Mouse (Mus musculus) v-Abl transformed pro-B cells (cell line): ENCODE measurements around the gene Ankrd50.

Experiments
- in situ Hi-C, 2 experiments: fragments of 400-800 bp; cut with MboI; formaldehyde crosslinking; loops; one replicate each; pipeline ENCODE4 v1.15.1; 2025; ENCODE audit not compliant: unreplicated experiment in 2 of 2

The Ankrd50 gene

GRCm38 (mm10) chr3:38471516-38471915, 13.1 kb downstream of the Ankrd50 start:
- in situ Hi-C loops, result no loop called here

- in situ Hi-C loops, result no loop called here
Observed at GRCm38 (mm10) chr3:38468131-38468530, 16.5 kb downstream of the Ankrd50 start.

DNA sequence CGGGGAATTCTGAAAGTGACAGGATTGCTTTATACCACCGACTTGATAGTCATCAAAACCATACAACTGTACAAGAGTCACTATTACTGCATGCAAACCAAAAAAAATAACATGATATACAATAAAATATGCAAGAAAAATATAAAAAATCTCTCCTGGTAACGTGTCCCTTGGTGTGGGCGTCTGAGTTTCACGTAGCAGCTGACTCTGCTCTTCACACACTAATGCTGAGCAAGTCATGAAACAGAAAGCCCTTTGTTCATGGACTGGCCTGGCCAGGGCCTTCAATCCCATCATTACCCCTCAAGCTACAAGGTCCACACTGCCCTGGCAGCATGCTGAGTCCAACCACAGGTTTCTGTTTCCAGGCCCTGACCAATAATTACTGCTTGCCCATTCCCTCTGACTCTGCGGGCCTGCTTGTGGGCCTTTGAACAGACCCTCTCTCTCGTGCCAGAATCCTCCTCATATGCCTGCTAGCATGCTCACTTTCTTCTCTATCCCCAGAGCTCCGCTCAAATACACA, 17.7 kb downstream of the Ankrd50 start:
- in situ Hi-C loops, result no loop called here

GRCm38 (mm10) chr3:38466139-38466538, 18.5 kb downstream of the Ankrd50 start:
- in situ Hi-C loops, result no loop called here

GRCm38 (mm10) chr3:38463149-38463548, 21.5 kb downstream of the Ankrd50 start:
- in situ Hi-C loops, result no loop called here

- in situ Hi-C loops, result no loop called here
Observed at GRCm38 (mm10) chr3:38461742-38462141, 22.9 kb downstream of the Ankrd50 start.

- in situ Hi-C loops, result no loop called here
Observed at GRCm38 (mm10) chr3:38460250-38460624, 24.4 kb downstream of the Ankrd50 start.

DNA sequence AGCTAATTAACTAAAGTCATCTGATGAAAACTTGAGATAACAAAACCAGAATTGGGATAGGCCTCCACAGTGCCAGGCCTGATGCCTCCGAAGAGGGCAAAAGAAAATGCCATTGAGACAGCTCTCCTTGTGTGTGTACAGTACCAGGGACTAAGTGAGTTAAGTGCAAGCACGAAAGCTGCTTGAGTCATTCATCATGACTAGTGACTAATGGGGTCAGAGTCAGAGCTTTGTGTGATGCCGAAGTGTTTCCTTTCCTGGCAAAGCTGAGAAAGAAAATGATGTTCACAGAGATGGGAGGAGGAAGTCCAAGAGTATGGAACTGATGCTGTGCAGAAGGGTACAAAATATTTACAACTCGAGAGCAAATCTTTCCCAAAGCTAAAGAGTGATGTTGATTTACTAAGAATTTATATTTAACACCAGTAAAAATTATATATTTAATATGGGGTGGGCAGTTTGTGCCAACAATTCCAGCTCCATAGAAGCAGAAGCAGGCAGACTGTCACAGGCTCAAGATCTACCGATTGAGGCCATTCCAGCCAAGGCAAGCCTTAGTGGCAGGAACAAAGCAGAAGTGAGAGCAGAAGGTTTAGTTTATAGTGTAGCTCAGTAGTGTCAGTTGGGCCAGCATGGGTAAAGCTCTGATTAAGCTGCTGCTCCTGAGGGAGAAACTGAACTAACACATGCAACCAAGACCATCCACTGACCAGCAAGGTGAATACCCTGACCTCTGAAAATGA, 25.0 kb downstream of the Ankrd50 start:
- in situ Hi-C loops, result no loop called here

DNA sequence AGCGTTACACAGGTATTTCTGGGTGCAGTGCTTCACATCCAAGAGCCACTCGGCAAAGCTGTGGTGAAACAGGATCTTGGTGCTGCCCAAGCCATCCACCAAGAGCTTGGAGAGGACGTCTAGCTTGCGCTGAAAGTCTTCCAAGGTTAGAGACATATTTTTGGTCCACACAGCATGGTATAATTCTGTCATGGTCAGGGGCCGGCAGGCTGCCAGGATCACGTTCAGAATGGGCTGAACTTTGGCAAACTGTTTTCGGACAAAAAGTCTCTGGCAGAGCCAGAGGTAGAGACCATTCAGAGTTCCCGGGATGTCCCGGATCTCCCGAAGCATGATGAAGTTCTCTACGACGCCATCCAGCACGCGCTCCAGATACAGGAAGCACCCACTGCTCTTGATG, 27.6 kb downstream of the Ankrd50 start:
- in situ Hi-C loops, result no loop called here

DNA sequence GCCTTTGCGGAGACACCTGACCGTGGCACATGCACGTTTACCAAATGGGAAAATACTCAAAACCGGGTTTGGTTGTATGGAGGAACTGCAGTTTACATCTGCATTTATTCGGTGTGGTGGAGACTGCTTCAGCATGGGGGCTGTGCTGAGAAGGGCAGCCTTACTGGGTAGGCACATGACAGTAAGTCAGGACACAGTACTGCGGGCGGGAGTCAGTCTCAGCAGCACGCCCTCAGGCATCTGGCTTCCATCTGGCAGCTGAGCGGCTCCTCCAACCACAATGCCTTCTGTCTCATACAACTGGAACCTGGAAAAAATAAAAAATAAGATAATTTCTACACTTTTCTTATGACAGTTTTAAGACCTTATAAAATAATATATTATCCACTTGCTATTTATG, 32.4 kb downstream of the Ankrd50 start:
- in situ Hi-C loops, result no loop called here

DNA sequence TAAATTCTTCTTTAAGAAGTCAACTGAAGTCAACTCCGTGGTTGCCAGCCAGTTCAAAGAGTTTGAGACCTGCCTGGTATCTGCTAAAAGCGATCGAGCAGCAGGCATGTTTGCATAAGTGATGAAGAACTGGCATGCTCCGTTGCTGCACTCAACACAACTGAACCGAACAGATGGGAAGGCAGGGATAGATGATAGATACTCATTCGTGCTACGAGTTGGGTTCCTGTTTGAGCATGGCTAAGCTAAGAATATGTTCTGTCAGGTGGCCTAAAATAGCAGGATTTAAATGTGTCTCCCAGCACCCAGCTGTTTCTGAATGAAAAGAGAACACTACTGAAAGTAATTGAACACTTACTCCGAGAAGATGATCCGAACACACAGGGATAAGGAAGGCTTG, 38.1 kb downstream of the Ankrd50 start:
- in situ Hi-C loops, result no loop called here

GRCm38 (mm10) chr3:38443875-38444274, 40.8 kb downstream of the Ankrd50 start:
- in situ Hi-C loops, result no loop called here

DNA sequence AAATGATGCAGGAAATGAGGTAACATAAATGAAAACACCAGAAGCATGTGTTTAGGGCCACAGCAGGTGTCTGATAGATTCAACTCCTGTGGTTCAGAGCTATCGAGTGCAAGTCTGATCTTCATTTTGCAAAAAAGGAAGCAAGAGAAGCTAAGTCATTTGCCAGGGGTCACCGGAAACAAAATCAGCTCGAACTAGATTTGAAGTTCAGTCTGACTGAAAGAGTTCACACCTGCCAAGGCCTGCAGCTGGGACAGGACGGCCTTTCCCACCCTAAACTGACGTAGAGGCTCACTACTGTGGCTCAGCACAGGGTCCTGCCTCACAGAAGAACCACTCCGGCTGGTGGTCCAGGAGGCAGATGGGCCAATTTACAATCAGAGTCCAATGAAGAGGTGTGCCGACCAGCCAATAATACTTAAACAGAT, 44.1 kb downstream of the Ankrd50 start:
- in situ Hi-C loops, result no loop called here

DNA sequence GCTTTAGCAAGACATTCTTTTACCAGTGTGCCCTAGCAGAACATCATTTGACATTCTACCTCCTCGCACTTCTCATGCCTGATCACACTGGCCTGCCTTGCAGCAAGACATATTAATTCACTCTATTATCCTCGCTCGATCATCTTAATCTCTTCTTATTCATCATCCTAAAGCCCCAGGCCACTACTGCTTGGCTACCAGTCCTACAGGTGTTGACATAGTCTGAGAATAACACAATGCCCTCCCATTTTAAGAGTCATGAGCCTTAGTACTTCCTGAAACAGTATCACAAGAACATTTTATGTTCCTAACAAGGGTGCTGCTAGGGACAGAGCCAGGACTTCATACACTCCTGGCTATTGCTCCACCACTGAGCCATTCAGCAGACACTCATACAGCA, 48.0 kb downstream of the Ankrd50 start:
- in situ Hi-C loops, result no loop called here

DNA sequence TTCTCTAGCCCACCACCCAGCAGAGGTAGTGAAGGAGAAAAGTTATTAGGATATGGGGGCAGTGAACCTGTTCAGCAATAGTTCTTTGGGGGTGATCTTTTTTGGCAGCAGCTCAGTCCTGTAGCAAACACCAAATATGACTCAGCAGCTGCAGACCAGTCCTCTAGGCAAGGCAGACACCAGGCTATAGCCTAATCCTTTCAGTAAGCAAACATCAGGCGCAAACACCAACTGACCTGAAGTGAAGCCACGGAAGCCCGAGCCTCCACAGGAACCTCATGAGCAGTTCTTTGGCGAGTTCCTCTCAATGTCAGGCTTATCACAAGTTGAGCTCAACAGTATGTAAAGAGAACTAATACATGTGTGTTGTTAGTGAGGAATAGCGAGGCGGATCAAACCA, 48.8 kb downstream of the Ankrd50 start:
- in situ Hi-C loops, result no loop called here

GRCm38 (mm10) chr3:38434486-38434885, 50.2 kb downstream of the Ankrd50 start:
- in situ Hi-C loops, result no loop called here

DNA sequence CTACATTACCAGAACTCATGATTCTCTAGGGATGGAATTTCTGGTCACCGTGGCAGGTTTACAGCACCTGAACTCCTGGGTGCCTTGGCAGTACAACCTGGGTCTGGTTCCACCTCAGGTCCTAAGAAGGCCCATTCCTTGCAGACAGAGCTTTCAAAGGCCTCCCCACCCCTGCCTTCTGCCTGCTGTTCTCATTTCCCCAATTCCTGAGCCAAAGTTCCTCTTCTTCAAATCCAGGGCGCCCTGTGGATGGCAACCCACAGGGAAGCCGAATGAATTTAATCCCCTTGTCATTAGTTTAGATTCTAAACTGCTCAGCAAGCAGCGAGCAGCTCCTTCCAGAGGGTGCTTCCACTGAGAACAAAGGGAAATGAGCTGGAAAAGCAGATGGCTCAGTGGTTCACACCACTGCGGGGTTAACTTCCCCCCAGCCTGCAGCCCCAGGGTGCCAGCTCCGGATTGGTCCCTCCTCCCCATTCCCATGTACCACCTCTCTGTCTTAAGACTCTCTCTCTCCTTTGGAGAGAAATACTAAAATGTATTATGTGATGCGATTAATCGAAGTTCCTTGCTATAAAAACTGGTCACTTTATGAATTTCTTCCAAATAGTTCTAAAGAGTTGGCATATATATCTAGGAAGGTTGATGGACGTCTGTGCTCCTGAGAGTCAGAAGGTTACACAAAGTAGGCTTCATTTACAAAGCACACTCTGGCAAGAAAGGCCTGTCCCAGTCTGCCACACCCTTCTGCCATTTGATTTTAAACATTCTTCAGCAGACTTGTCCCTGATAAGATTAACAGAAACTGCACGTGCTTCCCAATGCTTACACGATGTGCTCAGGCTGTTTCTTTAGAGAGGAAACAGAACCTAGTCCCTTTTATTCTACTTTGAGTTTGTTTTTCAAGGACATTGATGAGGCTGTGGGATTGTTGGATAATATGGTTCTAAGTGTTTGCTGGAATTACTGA, 50.9 kb downstream of the Ankrd50 start:
- in situ Hi-C loops, result no loop called here

- in situ Hi-C loops, result no loop called here
Observed at GRCm38 (mm10) chr3:38431461-38431860, 53.2 kb downstream of the Ankrd50 start.

- in situ Hi-C loops, result no loop called here
Observed at GRCm38 (mm10) chr3:38431042-38431441, 53.6 kb downstream of the Ankrd50 start.

- in situ Hi-C loops, result no loop called here
Observed at GRCm38 (mm10) chr3:38427200-38427599, 57.4 kb downstream of the Ankrd50 start.

GRCm38 (mm10) chr3:38423966-38424365, 60.7 kb downstream of the Ankrd50 start:
- in situ Hi-C loops, result no loop called here
